ENCODE assay signal across 21 mouse cellular contexts in the genomic region with DNA sequence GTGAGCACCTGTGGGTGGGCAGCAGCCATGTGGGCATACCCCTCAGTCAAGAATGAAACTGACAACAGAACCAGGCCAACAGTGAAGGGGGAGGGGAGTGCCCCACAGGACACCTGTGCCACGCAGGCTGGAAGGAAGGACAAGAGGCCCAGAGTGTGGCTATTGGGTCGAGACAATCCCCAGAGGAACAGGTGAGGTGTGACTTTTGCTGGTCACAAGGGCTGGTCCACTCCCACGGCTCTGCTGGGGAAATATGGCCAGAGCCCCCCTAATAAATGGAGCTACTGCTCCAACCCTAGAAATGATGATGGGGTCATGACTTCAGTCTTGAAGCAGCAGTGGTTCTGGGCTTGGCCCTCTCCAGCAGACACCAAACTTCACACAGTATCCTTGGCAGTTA. TPM values are rescaled to one million over a fixed set of nuclear protein-coding genes. Genes with fewer than 3 reads are reported as not detected.
DNase-seq lines count a peak whose midpoint lies in the region; TF ChIP-seq lines count a peak whose summit lies in the region.
"Had no signal": no experiment of that assay in that cellular context is flagged by ENCODE, and none has a peak within 500 bp of the region (broad histone marks: within the 10 kb centered on the region; RNA-seq: fewer than 3 reads in every experiment).

No protein-coding gene starts in this region.

- TF ChIP-seq CTCF in gastrocnemius, adult 2 months (IDR thresholded peaks at IDR 0.05), result no peak
- no peak for TF ChIP-seq CTCF in heart, adult 2 months (IDR thresholded peaks at IDR 0.05)
- no peak for TF ChIP-seq CTCF in olfactory bulb, adult 2 months (IDR thresholded peaks at IDR 0.05; ENCODE audit: insufficient read depth, low read depth, low read length)

- no peak for DNase-seq in gastrocnemius, adult 2 months
- DNase-seq in gastrocnemius, postnatal 36 days, result no peak
- DNase-seq in heart, adult 11 months, result peak; percentile 90
- no peak for DNase-seq in heart, postnatal 14 days
- no peak for DNase-seq in heart, adult 2 months
- no peak for DNase-seq in heart, postnatal 25 days (ENCODE audit: low spot score)
- no peak for DNase-seq in limb, embryonic 10.5 days (ENCODE audit: low spot score)
- DNase-seq: adrenal gland, adult 2 months; adrenal gland, adult 8-10 months; adrenal gland, postnatal 10 days; adrenal gland, postnatal 14 days; adrenal gland, postnatal 25 days; adrenal gland, postnatal 36 days; B cell, adult 2 months; cerebellum, adult 11 months; cerebellum, adult 11-12 months had no signal

- peaks cover 16% of the 10 kb centered on the region for H3K36me3 ChIP-seq in heart, adult 2 months (ENCODE audit: control insufficient read depth, insufficient read depth, low read length)
- H3K36me3 ChIP-seq in limb, embryonic 10.5 days, result peaks cover 17% of the 10 kb centered on the region

- H3K4me3 ChIP-seq in gastrocnemius, adult 2 months, result no peak overlapping the region
- no peak overlapping the region for H3K4me3 ChIP-seq in heart, adult 2 months
- no peak overlapping the region for H3K4me3 ChIP-seq in olfactory bulb, adult 2 months (ENCODE audit: insufficient read depth, low read depth, low read length)
- no peak overlapping the region for H3K4me3 ChIP-seq in limb, embryonic 10.5 days

- no peak overlapping the region for H3K9ac ChIP-seq in heart, adult 2 months (ENCODE audit: low read depth, low read length)

- no peak for TF ChIP-seq EP300 in heart, adult 2 months (IDR thresholded peaks at IDR 0.05; ENCODE audit: insufficient read depth, low read depth, low read length)

- no peak for TF ChIP-seq POLR2A in heart, adult 2 months (IDR thresholded peaks at IDR 0.05; ENCODE audit: insufficient read depth, low read depth, low read length)
- no peak for TF ChIP-seq POLR2A in olfactory bulb, adult 2 months (IDR thresholded peaks at IDR 0.05; ENCODE audit: insufficient read depth, low read depth, low read length)

- peaks cover 33% of the 10 kb centered on the region for H3K4me1 ChIP-seq in heart, adult 2 months (ENCODE audit: control insufficient read depth, insufficient read depth, low read length)
- H3K4me1 ChIP-seq in olfactory bulb, adult 2 months (ENCODE audit: control insufficient read depth, insufficient read depth, low read length), result peaks cover 57% of the 10 kb centered on the region
- H3K4me1 ChIP-seq in limb, embryonic 10.5 days, result peaks cover 17% of the 10 kb centered on the region

- no peaks in the 10 kb centered on the region for H3K27me3 ChIP-seq in heart, adult 2 months (ENCODE audit: control insufficient read depth, insufficient read depth, low read length)
- H3K27me3 ChIP-seq in limb, embryonic 10.5 days (ENCODE audit: low read depth, poor library complexity, severe bottlenecking), result no peaks in the 10 kb centered on the region
- H3K27me3 ChIP-seq: CH12.LX, Patski had no signal

- H3K27ac ChIP-seq in gastrocnemius, adult 2 months, result peak overlapping the region; percentile 93
- peak overlapping the region; percentile 90 for H3K27ac ChIP-seq in heart, adult 2 months
- H3K27ac ChIP-seq in olfactory bulb, adult 2 months (ENCODE audit: insufficient read depth, low read depth, low read length), result peak overlapping the region; percentile 91
- H3K27ac ChIP-seq in limb, embryonic 10.5 days, result no peak overlapping the region

- WGBS in heart, adult 2 months, result 73% methylated on average over 3 of the region's 3 CpGs
- WGBS in olfactory bulb, adult 2 months, result 86% methylated on average over 3 of the region's 3 CpGs
- 85% methylated on average over 3 of the region's 3 CpGs for WGBS in limb, embryonic 10.5 days

- H3K79me2 ChIP-seq in heart, adult 2 months (replicated peaks; ENCODE audit: control insufficient read depth, insufficient read depth, low read length), result no peaks in the 10 kb centered on the region

- intact Hi-C loops in gastrocnemius, adult 2 months (cut with DNase I), result no loop called here
- intact Hi-C loops in gastrocnemius, postnatal 36 days (cut with DNase I), result no loop called here
- intact Hi-C loops in heart, postnatal 14 days (cut with DNase I), result no loop called here
- intact Hi-C loops in heart, adult 2 months (cut with DNase I), result no loop called here
- intact Hi-C loops in heart, postnatal 25 days (cut with DNase I), result no loop called here

- H3K9me3 ChIP-seq in limb, embryonic 10.5 days (replicated peaks), result no peaks in the 10 kb centered on the region
- H3K9me3 ChIP-seq: G1E had no signal

RNA-seq across cellular contexts. Expression of a gene that starts 9.8 kb away (rescaled TPM):
- 10 to 100 TPM; 14.7 to 19.2 TPM for total RNA-seq in gastrocnemius, adult 2 months (2021)
- total RNA-seq in gastrocnemius, postnatal 36 days (2021), result 10 to 100 TPM; 12.4 to 13.5 TPM
- total RNA-seq in heart, postnatal 14 days (2021), result 10 to 100 TPM; 22.6 to 22.7 TPM
- 10 to 100 TPM; 18.8 to 22.8 TPM for total RNA-seq in heart, adult 2 months (2021)
- polyA plus RNA-seq in heart, adult 2 months (2012; rRNA removed), result 9.8 and 15.9 TPM in 2 replicates
- 10 to 100 TPM; 19.4 to 21.2 TPM for total RNA-seq in heart, postnatal 25 days (2021)
- polyA plus RNA-seq in olfactory bulb, adult 2 months (2012; ENCODE audit: insufficient read depth, insufficient read length, low replicate concordance, missing spikeins), result not detected in 2 replicates
- 52.6 and 52.9 TPM in 2 replicates for polyA plus RNA-seq in limb, embryonic 10.5 days (2016; fragmentation: Nextera tagmentation; extraction: Ambion mirVana)

RNA-seq across cellular contexts. Expression of a gene that starts 9.8 kb away (rescaled TPM):
- 10 to 100 TPM; 37.4 to 46.7 TPM for total RNA-seq in gastrocnemius, adult 2 months (2021)
- 10 to 100 TPM; 34.9 to 38.0 TPM for total RNA-seq in gastrocnemius, postnatal 36 days (2021)
- total RNA-seq in heart, postnatal 14 days (2021), result 10 to 100 TPM; 36.9 to 37.0 TPM
- total RNA-seq in heart, adult 2 months (2021), result 10 to 100 TPM; 32.0 to 36.3 TPM
- 31.4 and 31.7 TPM in 2 replicates for polyA plus RNA-seq in heart, adult 2 months (2012; rRNA removed)
- 10 to 100 TPM; 32.1 to 36.4 TPM for total RNA-seq in heart, postnatal 25 days (2021)
- polyA plus RNA-seq in olfactory bulb, adult 2 months (2012; ENCODE audit: insufficient read depth, insufficient read length, low replicate concordance, missing spikeins), result not detected in 2 replicates
- 57.4 and 64.8 TPM in 2 replicates for polyA plus RNA-seq in limb, embryonic 10.5 days (2016; fragmentation: Nextera tagmentation; extraction: Ambion mirVana)

RNA-seq across cellular contexts. Expression of a gene that starts 25.4 kb away (rescaled TPM):
- 1 to 10 TPM; 3.1 to 3.8 TPM for total RNA-seq in gastrocnemius, adult 2 months (2021)
- 1 to 10 TPM; 1.8 to 4.1 TPM for total RNA-seq in gastrocnemius, postnatal 36 days (2021)
- 1 to 10 TPM; 3.3 to 4.7 TPM for total RNA-seq in heart, postnatal 14 days (2021)
- total RNA-seq in heart, adult 2 months (2021), result 1 to 10 TPM; 4.5 to 5.4 TPM
- 7.6 and 11.8 TPM in 2 replicates for polyA plus RNA-seq in heart, adult 2 months (2012; rRNA removed)
- 1 to 10 TPM; 4.4 to 5.7 TPM for total RNA-seq in heart, postnatal 25 days (2021)
- not detected in 2 replicates for polyA plus RNA-seq in olfactory bulb, adult 2 months (2012; ENCODE audit: insufficient read depth, insufficient read length, low replicate concordance, missing spikeins)
- polyA plus RNA-seq in limb, embryonic 10.5 days (2016; fragmentation: Nextera tagmentation; extraction: Ambion mirVana), result 18.2 and 21.0 TPM in 2 replicates

RNA-seq across cellular contexts. Expression of a gene that starts 31.2 kb away (rescaled TPM):
- total RNA-seq in gastrocnemius, adult 2 months (2021), result 10 to 100 TPM in 1 of 2 experiments, 1 to 10 TPM in 1; 6.7 to 10.8 TPM
- 1 to 10 TPM; 7.9 to 8.3 TPM for total RNA-seq in gastrocnemius, postnatal 36 days (2021)
- total RNA-seq in heart, postnatal 14 days (2021), result 100 to 1,000 TPM in 1 of 2 experiments, 10 to 100 TPM in 1; 98.4 to 117 TPM
- 10 to 100 TPM; 65.3 to 81.4 TPM for total RNA-seq in heart, adult 2 months (2021)
- 115 and 120 TPM in 2 replicates for polyA plus RNA-seq in heart, adult 2 months (2012; rRNA removed)
- 10 to 100 TPM; 91.2 to 98.8 TPM for total RNA-seq in heart, postnatal 25 days (2021)
- 210 and 316 TPM in 2 replicates for polyA plus RNA-seq in olfactory bulb, adult 2 months (2012; ENCODE audit: insufficient read depth, insufficient read length, low replicate concordance, missing spikeins)
- polyA plus RNA-seq in limb, embryonic 10.5 days (2016; fragmentation: Nextera tagmentation; extraction: Ambion mirVana), result 46.5 and 55.9 TPM in 2 replicates
- total RNA-seq: MEL had no signal
- polyA plus RNA-seq: G1E had no signal

RNA-seq across cellular contexts. Expression of a gene that starts 55.3 kb away (rescaled TPM):
- 10 to 100 TPM; 61.5 to 75.9 TPM for total RNA-seq in gastrocnemius, adult 2 months (2021)
- total RNA-seq in gastrocnemius, postnatal 36 days (2021), result 10 to 100 TPM; 55.2 to 59.3 TPM
- total RNA-seq in heart, postnatal 14 days (2021), result 100 to 1,000 TPM; 120 to 129 TPM
- 10 to 100 TPM; 83.8 to 83.9 TPM for total RNA-seq in heart, adult 2 months (2021)
- polyA plus RNA-seq in heart, adult 2 months (2012; rRNA removed), result 80.8 and 105 TPM in 2 replicates
- total RNA-seq in heart, postnatal 25 days (2021), result 10 to 100 TPM; 94.5 to 95.3 TPM
- 135 and 1,741 TPM in 2 replicates for polyA plus RNA-seq in olfactory bulb, adult 2 months (2012; ENCODE audit: insufficient read depth, insufficient read length, low replicate concordance, missing spikeins)
- 87.5 and 98.0 TPM in 2 replicates for polyA plus RNA-seq in limb, embryonic 10.5 days (2016; fragmentation: Nextera tagmentation; extraction: Ambion mirVana)
